Mouse (Mus musculus) spleen, adult 10 weeks (tissue): ENCODE measurements around the gene Spaca6. TPM values are rescaled to one million over a fixed set of nuclear protein-coding genes. Genes with fewer than 3 reads are reported as not detected.

ENCODE experiments used
- polyA plus RNA-seq: library from polyadenylated mRNA; stranded (reverse); fragments of 350-450 nt; fragmentation: Illumina TruSeq; extraction: RNeasy Lipid Tissue Mini Kit (QIAGEN cat#74804); gene quantifications from one replicate; pipeline ENCODE4 v1.2.3, GENCODE M21; 2015; ENCODE audit warnings: low replicate concordance; ENCODE audit not compliant: insufficient read depth

The Spaca6 gene
- 22.7 TPM for polyA plus RNA-seq

GRCm38 (mm10) chr17:17826751-17827657 lies at the start of gene Spaca6:
Spaca6 (plus strand) TSS chr17:17827158.

GRCm38 (mm10) chr17:17855064-17855838 lies 28.3 kb downstream of the Spaca6 start, which contains the start of gene Has1:
Has1 (minus strand) TSS chr17:17855205.

GRCm38 (mm10) chr17:17883840-17884239 lies 56.9 kb downstream of the Spaca6 start, which contains the start of gene Fpr1:
Fpr1 (minus strand) TSS chr17:17883940.

GRCm38 (mm10) chr17:17887774-17888248 lies 60.9 kb downstream of the Spaca6 start, which contains the start of the genes Fpr2 and Fpr3:
Fpr2 (plus strand) TSS chr17:17887824.
Fpr3 (plus strand) TSS chr17:17887852.

Other genes starting within 250 kb of the Spaca6 start
- gene Lnpep, start 202.1 kb upstream of the Spaca6 start, polyA plus RNA-seq: 94.8 TPM
- gene Vmn2r90, start 123.4 kb upstream of the Spaca6 start, polyA plus RNA-seq: 0.19 TPM
- gene Has1, start 28.0 kb downstream of the Spaca6 start, polyA plus RNA-seq: not detected
- gene Fpr1, start 56.8 kb downstream of the Spaca6 start, polyA plus RNA-seq: 20.3 TPM
- gene Fpr2, start 60.7 kb downstream of the Spaca6 start, polyA plus RNA-seq: 15.3 TPM
- gene Fpr3, start 60.7 kb downstream of the Spaca6 start, polyA plus RNA-seq: not detected
- gene Fpr-rs4, start 194.6 kb downstream of the Spaca6 start, polyA plus RNA-seq: not detected
- gene Vmn2r124, start 222.3 kb downstream of the Spaca6 start, polyA plus RNA-seq: not detected